Mouse (Mus musculus) midbrain, embryonic 14.5 days (tissue): ENCODE data around the gene Cacfd1. TPM values are rescaled to one million over a fixed set of nuclear protein-coding genes. Genes with fewer than 3 reads are reported as not detected.

Experiments
- ATAC-seq: fragments of 200-750 bp; cut with Nextera tagmentation; 2 replicates; pipeline ENCODE4 v1.8.0; 2017; ENCODE audit warnings: moderate number of reproducible peaks, moderate library complexity; ENCODE audit not compliant: low FRiP score, low TSS enrichment
- DNase-seq: peaks from one replicate; pipeline ENCODE4 v3.0.0-alpha.2; 2015
- H3K27ac ChIP-seq: fragments of 300-500 bp; sonication (generic); replicated peaks from 2 replicates; pipeline ENCODE4 v1.5.1; 2014; ENCODE audit warnings: mild to moderate bottlenecking, low read depth, low read length, moderate library complexity
- H3K27me3 ChIP-seq: fragments of 300-500 bp; sonication (generic); 2 replicates; pipeline ENCODE4 v1.6.1; 2014; ENCODE audit warnings: low read length, control low read depth, mixed read lengths; ENCODE audit not compliant: control insufficient read depth, insufficient read depth
- H3K36me3 ChIP-seq: fragments of 300-500 bp; sonication (generic); 2 replicates; pipeline ENCODE4 v1.6.1; 2014; ENCODE audit warnings: low read length, control low read depth; ENCODE audit not compliant: control insufficient read depth, insufficient read depth
- H3K4me1 ChIP-seq: fragments of 300-500 bp; sonication (generic); 2 replicates; pipeline ENCODE4 v1.6.1; 2014; ENCODE audit warnings: mild to moderate bottlenecking, antibody characterized with exemption, low read length, control low read depth; ENCODE audit not compliant: control insufficient read depth, insufficient read depth
- H3K4me2 ChIP-seq: fragments of 300-500 bp; sonication (generic); 2 replicates; pipeline ENCODE4 v1.6.1; 2014; ENCODE audit warnings: mild to moderate bottlenecking, low read length, moderate library complexity
- H3K4me3 ChIP-seq: fragments of 300-500 bp; sonication (generic); replicated peaks from 2 replicates; pipeline ENCODE4 v1.5.1; 2014; ENCODE audit warnings: low read depth, low read length
- H3K9ac ChIP-seq: fragments of 300-500 bp; sonication (generic); replicated peaks from 2 replicates; pipeline ENCODE4 v1.6.1; 2014; ENCODE audit warnings: mild to moderate bottlenecking, low read length, moderate library complexity
- H3K9me3 ChIP-seq: fragments of 300-500 bp; sonication (generic); 2 replicates; pipeline ENCODE4 v1.6.1; 2016; ENCODE audit warnings: low read length, control low read depth, mixed read lengths; ENCODE audit not compliant: control insufficient read depth
- WGBS: fragments of 180-500 bp; shearing (Covaris S2); extraction: QIAGEN DNeasy Blood & Tissue Kit; methylation state at CpG from one replicate; pipeline ENCODE4 v1.1.7; 2014; 5-methylcytosine and 5-hydroxymethylcytosine counted together
- polyA plus RNA-seq: library from polyadenylated mRNA; unstranded; fragments of >200 nt; fragmentation: Nextera tagmentation; extraction: Ambion mirVana; gene quantifications from 2 replicates; pipeline ENCODE4 v1.2.1, GENCODE M21; 2014

Cacfd1 gene
- polyA plus RNA-seq, 1 experiment from 2014 or later, result 81.4 TPM

DNA sequence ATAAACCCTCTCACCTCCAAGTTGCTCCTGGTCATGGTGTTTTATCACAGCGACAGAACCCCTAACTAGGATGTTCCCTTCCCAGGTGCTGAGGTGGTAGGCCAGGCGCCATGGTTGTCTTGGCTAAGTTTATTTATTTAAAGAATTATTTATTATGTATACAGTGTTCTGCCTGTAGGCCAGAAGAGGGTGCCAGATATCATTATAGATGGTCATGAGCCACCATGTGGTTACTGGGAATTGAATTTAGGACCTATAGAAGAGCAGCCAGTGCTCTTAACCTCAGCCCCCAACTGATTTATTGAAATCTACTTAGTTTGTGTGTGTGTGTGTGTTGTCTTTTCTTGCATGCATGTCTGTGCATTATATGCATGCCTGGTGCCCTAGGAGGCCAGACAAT lies 22.6 kb downstream of the Cacfd1 start:
- H3K9me3 ChIP-seq, result no peaks in the 10 kb centered on the region
- H3K27me3 ChIP-seq, result no peaks in the 10 kb centered on the region; the same call in 1 of the 2 replicates
- H3K4me3 ChIP-seq, result no peak overlapping the region
- no peak overlapping the region for H3K27ac ChIP-seq
- DNase-seq (no peak), ATAC-seq (no peak)
- WGBS, result 84% methylated on average over 2 of the region's 2 CpGs
- H3K9ac ChIP-seq, result no peak overlapping the region
- H3K4me2 ChIP-seq, result no peak overlapping the region
- peaks cover 3% of the 10 kb centered on the region; the same call in 1 of the 2 replicates for H3K4me1 ChIP-seq
- H3K36me3 ChIP-seq, result no peaks in the 10 kb centered on the region

GRCm38 (mm10) chr2:27036003-27036402 lies 26.3 kb downstream of the Cacfd1 start:
- DNase-seq, result no peak
- Histone ChIP-seq H3K27ac (no peak overlapping the region), H3K4me3 (no peak overlapping the region), H3K4me1 (no peaks in the 10 kb centered on the region), H3K36me3 (no peaks in the 10 kb centered on the region), H3K9ac (no peak overlapping the region), H3K9me3 (no peaks in the 10 kb centered on the region), H3K4me2 (no peak overlapping the region), H3K27me3 (no peaks in the 10 kb centered on the region)
- WGBS, result 73% methylated on average over 3 of the region's 3 CpGs
- ATAC-seq, result no peak

DNA sequence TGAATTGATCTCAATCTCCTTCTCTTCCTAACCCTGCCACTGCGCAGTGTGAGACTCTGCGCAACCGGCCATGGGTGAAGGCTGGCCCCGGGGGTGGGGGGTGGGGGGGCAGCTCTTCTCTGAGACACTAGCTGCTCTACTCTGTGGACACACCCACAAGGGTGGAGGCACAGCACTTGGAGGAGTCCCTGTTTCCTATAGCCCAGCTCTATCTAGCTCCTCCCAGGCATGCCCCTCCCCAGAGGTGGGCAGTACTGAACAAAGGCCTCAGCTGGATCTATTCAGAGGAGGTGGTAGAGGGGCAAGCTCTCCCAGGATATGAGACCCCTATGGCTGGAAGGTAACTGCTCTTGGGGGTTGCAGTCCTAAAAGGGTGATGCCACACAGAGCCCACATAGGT lies 27.3 kb downstream of the Cacfd1 start:
- Histone ChIP-seq H3K4me1 (no peaks in the 10 kb centered on the region), H3K4me3 (no peak overlapping the region), H3K27me3 (no peaks in the 10 kb centered on the region), H3K9me3 (no peaks in the 10 kb centered on the region), H3K27ac (no peak overlapping the region), H3K9ac (no peak overlapping the region), H3K36me3 (no peaks in the 10 kb centered on the region), H3K4me2 (no peak overlapping the region)
- ATAC-seq, result no peak
- DNase-seq, result no peak
- WGBS, result 66% methylated on average over 4 of the region's 4 CpGs

DNA sequence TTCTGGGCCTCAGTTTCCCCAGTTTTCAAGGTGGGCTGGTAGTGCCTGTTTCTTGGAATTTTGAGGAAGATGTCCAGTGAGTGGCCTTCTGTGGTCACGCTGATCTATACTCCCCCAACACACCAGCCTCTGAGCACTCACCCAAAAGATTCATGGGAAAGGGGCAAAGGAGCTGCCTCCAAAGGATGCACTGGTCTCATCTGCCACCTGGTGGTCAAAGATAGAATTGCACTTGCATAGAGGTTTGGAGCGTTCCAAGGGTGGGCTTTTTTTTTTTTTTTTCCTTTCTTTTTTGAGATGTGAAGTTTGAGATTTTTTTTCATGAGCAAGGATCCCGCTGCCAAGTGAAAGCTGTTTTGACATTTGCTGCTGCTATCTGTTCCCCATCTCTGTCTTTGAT lies 28.9 kb downstream of the Cacfd1 start:
- Histone ChIP-seq H3K9ac (0 out of 2 replicates have a peak overlapping the region, but pooled peaks have one; percentile 6), H3K9me3 (no peaks in the 10 kb centered on the region), H3K4me3 (no peak overlapping the region), H3K4me1 (no peaks in the 10 kb centered on the region), H3K36me3 (no peaks in the 10 kb centered on the region), H3K27me3 (no peaks in the 10 kb centered on the region), H3K27ac (no peak overlapping the region), H3K4me2 (no peak overlapping the region)
- DNase-seq (peak; percentile 93), ATAC-seq (no peak)
- 3% methylated on average over 3 of the region's 3 CpGs for WGBS

- Histone ChIP-seq H3K27ac (no peak overlapping the region), H3K27me3 (no peaks in the 10 kb centered on the region), H3K4me3 (no peak overlapping the region), H3K9ac (no peak overlapping the region), H3K4me2 (no peak overlapping the region), H3K9me3 (no peaks in the 10 kb centered on the region), H3K4me1 (no peaks in the 10 kb centered on the region), H3K36me3 (no peaks in the 10 kb centered on the region)
- 13% methylated on average over 1 of the region's 1 CpGs for WGBS
- ATAC-seq, result no peak
- no peak for DNase-seq
Measured at GRCm38 (mm10) chr2:27039286-27039685, 29.6 kb downstream of the Cacfd1 start.

GRCm38 (mm10) chr2:27042131-27042844 lies 32.6 kb downstream of the Cacfd1 start:
- H3K4me3 ChIP-seq, result no peak overlapping the region
- WGBS, result 75% methylated on average over 8 of the region's 8 CpGs

GRCm38 (mm10) chr2:27043461-27043860 lies 33.7 kb downstream of the Cacfd1 start:
- H3K27me3 ChIP-seq, result no peaks in the 10 kb centered on the region
- H3K9ac ChIP-seq, result no peak overlapping the region
- H3K4me1 ChIP-seq, result no peaks in the 10 kb centered on the region
- H3K27ac ChIP-seq, result no peak overlapping the region
- H3K36me3 ChIP-seq, result no peaks in the 10 kb centered on the region
- H3K9me3 ChIP-seq, result no peaks in the 10 kb centered on the region
- peak; percentile 93 for DNase-seq
- WGBS, result 16% methylated on average over 3 of the region's 3 CpGs
- peak; percentile 84 for ATAC-seq
- H3K4me2 ChIP-seq, result no peak overlapping the region
- no peak overlapping the region for H3K4me3 ChIP-seq

More at GRCm38 (mm10) chr2:27042131-27042844, 32.6 kb downstream of the Cacfd1 start:
- no peak for ATAC-seq
- no peaks in the 10 kb centered on the region for H3K9me3 ChIP-seq
- no peaks in the 10 kb centered on the region for H3K36me3 ChIP-seq
- no peaks in the 10 kb centered on the region for H3K4me1 ChIP-seq
- H3K27me3 ChIP-seq, result no peaks in the 10 kb centered on the region
- no peak overlapping the region for H3K27ac ChIP-seq
- H3K9ac ChIP-seq, result no peak overlapping the region
- H3K4me2 ChIP-seq, result no peak overlapping the region
- no peak for DNase-seq

GRCm38 (mm10) chr2:27044166-27044565 lies 34.4 kb downstream of the Cacfd1 start:
- no peaks in the 10 kb centered on the region for H3K9me3 ChIP-seq
- H3K27me3 ChIP-seq, result no peaks in the 10 kb centered on the region
- H3K27ac ChIP-seq, result no peak overlapping the region
- no peak for DNase-seq
- H3K4me3 ChIP-seq, result no peak overlapping the region
- no peak overlapping the region for H3K9ac ChIP-seq
- H3K36me3 ChIP-seq, result no peaks in the 10 kb centered on the region
- WGBS, result 71% methylated on average over 4 of the region's 4 CpGs
- ATAC-seq, result no peak
- H3K4me2 ChIP-seq, result no peak overlapping the region
- H3K4me1 ChIP-seq, result no peaks in the 10 kb centered on the region

GRCm38 (mm10) chr2:27044641-27045040 lies 34.9 kb downstream of the Cacfd1 start:
- Histone ChIP-seq H3K4me2 (no peak overlapping the region), H3K4me3 (no peak overlapping the region), H3K27me3 (no peaks in the 10 kb centered on the region), H3K4me1 (no peaks in the 10 kb centered on the region), H3K36me3 (no peaks in the 10 kb centered on the region), H3K27ac (no peak overlapping the region), H3K9ac (no peak overlapping the region), H3K9me3 (no peaks in the 10 kb centered on the region)
- 78% methylated on average over 3 of the region's 3 CpGs for WGBS
- DNase-seq, result no peak
- ATAC-seq, result no peak
